Mouse (Mus musculus): ENCODE results near the gene Id4. TPM values are rescaled to one million over a fixed set of nuclear protein-coding genes. Genes with fewer than 3 reads are reported as not detected.

Id4 gene
- 1.9 and 15.8 TPM in 2 replicates for polyA plus RNA-seq (2012; rRNA removed; ENCODE audit: low replicate concordance)

DNA sequence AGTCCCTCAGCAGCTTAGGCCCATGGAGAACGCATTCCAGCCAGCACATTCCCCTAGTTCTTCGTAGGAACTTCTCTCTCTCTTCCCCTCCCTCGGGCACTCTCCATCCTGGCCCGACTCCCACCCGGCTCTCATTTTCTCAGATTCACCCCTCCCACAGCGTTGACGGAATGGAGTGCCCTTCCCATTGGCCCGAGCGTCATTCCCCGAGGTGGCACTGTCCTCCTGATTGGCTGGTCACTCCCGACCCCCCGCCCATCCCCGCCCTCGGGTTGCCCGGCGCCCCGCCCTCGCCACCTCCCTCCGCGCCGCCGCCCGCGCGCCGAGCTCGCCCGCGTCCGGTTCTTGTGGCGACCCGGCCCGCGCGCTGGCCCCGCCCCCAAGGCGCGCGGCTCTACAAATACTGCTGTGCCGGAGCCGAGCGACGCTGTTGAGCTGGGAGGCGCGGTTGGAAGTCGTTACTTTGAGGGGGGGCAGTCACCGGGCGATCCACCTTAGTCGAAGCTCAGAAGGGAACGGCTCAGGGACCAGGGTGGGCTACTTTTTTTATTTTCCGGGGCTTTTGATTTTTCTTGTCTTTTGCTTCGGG, at the start of gene Id4:
Id4 (plus strand) TSS at position 539 of the 589 bp plus-strand sequence.

